Mouse (Mus musculus) midbrain, embryonic 11.5 days (tissue): ENCODE results near the gene As3mt. TPM values are rescaled to one million over a fixed set of nuclear protein-coding genes. Genes with fewer than 3 reads are reported as not detected.
A peak's percentile ranks its signal among the peaks of the same experiment; 100 is the strongest.

Experiments
- ATAC-seq: fragments of 200-750 bp; cut with Nextera tagmentation; 2 replicates; pipeline ENCODE4 v1.8.0; 2017; ENCODE audit warnings: moderate TSS enrichment, moderate library complexity; ENCODE audit not compliant: low FRiP score
- DNase-seq: peaks from one replicate; pipeline ENCODE4 v3.0.0; 2015; ENCODE audit warnings: low spot score; ENCODE audit errors: missing footprints
- H3K27ac ChIP-seq: fragments of 300-500 bp; sonication (generic); 2 replicates; pipeline ENCODE4 v1.5.1; 2014; ENCODE audit warnings: low read depth, low read length
- H3K27me3 ChIP-seq: fragments of 300-500 bp; sonication (generic); 2 replicates; pipeline ENCODE4 v1.6.1; 2014; ENCODE audit warnings: mild to moderate bottlenecking, low read length, moderate library complexity, mixed read lengths; ENCODE audit not compliant: control insufficient read depth, insufficient read depth
- H3K36me3 ChIP-seq: fragments of 300-500 bp; sonication (generic); 2 replicates; pipeline ENCODE4 v1.6.1; 2014; ENCODE audit warnings: mild to moderate bottlenecking, low read length, moderate library complexity, mixed read lengths; ENCODE audit not compliant: control insufficient read depth, insufficient read depth
- H3K4me1 ChIP-seq: fragments of 300-500 bp; sonication (generic); 2 replicates; pipeline ENCODE4 v1.6.1; 2014; ENCODE audit warnings: low read length; ENCODE audit not compliant: control insufficient read depth, insufficient read depth
- H3K4me2 ChIP-seq: fragments of 300-500 bp; sonication (generic); 2 replicates; pipeline ENCODE4 v1.6.1; 2014; ENCODE audit warnings: mild to moderate bottlenecking, moderate library complexity
- H3K4me3 ChIP-seq: fragments of 300-500 bp; sonication (generic); 2 replicates; pipeline ENCODE4 v1.5.1; 2014; ENCODE audit warnings: low read depth, low read length
- H3K9ac ChIP-seq: fragments of 300-500 bp; sonication (generic); 2 replicates; pipeline ENCODE4 v1.6.1; 2014; ENCODE audit warnings: low read length
- H3K9me3 ChIP-seq: fragments of 300-500 bp; sonication (generic); 2 replicates; pipeline ENCODE4 v1.6.1; 2016; ENCODE audit warnings: low read length; ENCODE audit not compliant: control insufficient read depth
- WGBS: fragments of 180-500 bp; shearing (Covaris S2); extraction: QIAGEN DNeasy Blood & Tissue Kit; methylation state at CpG from one replicate; pipeline ENCODE4 v1.1.7; 2014; 5-methylcytosine and 5-hydroxymethylcytosine counted together
- polyA plus RNA-seq: library from polyadenylated mRNA; unstranded; fragments of >200 nt; fragmentation: Nextera tagmentation; extraction: Ambion mirVana; gene quantifications from 2 replicates; pipeline ENCODE4 v1.2.1, GENCODE M21; 2014

As3mt gene
- 33.8 and 37.6 TPM in 2 replicates for polyA plus RNA-seq

- peak; percentile 93 for DNase-seq
- H3K4me1 ChIP-seq, result peaks cover 2% of the 10 kb centered on the region; the same call in 1 of the 2 replicates
- 16% methylated on average over 31 of the region's 31 CpGs for WGBS
- peak within 1 kb of the TSS; percentile 49 for H3K4me3 ChIP-seq
- H3K27ac ChIP-seq, result no peak within 1 kb of the TSS
- H3K4me2 ChIP-seq, result peak within 1 kb of the TSS; percentile 62
- H3K36me3 ChIP-seq, result no peaks in the 10 kb centered on the region
- no peaks in the 10 kb centered on the region for H3K9me3 ChIP-seq
- peak; percentile 78 for ATAC-seq
- peak within 1 kb of the TSS; percentile 64 for H3K9ac ChIP-seq
- H3K27me3 ChIP-seq, result no peaks in the 10 kb centered on the region
Measured at GRCm38 (mm10) chr19:46707296-46708151, at the start of gene As3mt. Gene As3mt, plus strand, starts transcription at chr19:46707458.

DNA sequence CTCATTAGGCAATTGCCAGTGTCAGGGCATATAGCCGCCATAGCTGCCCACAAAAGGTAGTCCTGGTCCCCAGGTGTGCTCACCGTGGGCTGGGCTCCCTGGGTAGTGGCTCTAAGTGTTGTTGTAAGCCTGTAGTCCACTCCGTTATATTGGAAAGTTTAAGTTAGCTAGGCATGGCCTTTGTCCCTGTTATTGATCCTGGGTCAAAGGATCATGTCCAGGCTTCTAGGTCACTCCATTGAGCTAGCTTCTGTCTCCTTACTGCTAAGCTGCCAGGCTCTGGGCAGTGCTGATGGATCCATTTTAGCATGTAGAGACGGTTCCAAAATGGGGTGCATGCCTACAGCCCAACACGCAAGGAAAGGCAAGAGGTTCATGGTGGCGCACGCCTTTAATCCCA is 48.9 kb upstream of the As3mt start:
- 96% methylated on average over 7 of the region's 7 CpGs for WGBS
- no peak overlapping the region for H3K4me3 ChIP-seq
- no peaks in the 10 kb centered on the region for H3K9me3 ChIP-seq
- no peaks in the 10 kb centered on the region for H3K27me3 ChIP-seq
- no peak overlapping the region for H3K27ac ChIP-seq
- peaks cover 16% of the 10 kb centered on the region for H3K36me3 ChIP-seq
- no peak overlapping the region for H3K9ac ChIP-seq
- H3K4me2 ChIP-seq, result no peak overlapping the region
- DNase-seq, result no peak
- ATAC-seq, result no peak
- no peaks in the 10 kb centered on the region for H3K4me1 ChIP-seq

- no peak for DNase-seq
- H3K36me3 ChIP-seq, result peaks cover 16% of the 10 kb centered on the region
- H3K4me2 ChIP-seq, result no peak overlapping the region
- no peak for ATAC-seq
- H3K9ac ChIP-seq, result no peak overlapping the region
- H3K27me3 ChIP-seq, result no peaks in the 10 kb centered on the region
- H3K9me3 ChIP-seq, result no peaks in the 10 kb centered on the region
- H3K4me3 ChIP-seq, result no peak overlapping the region
- no peaks in the 10 kb centered on the region for H3K4me1 ChIP-seq
- no peak overlapping the region for H3K27ac ChIP-seq
- WGBS, result 86% methylated on average over 9 of the region's 9 CpGs
Measured at GRCm38 (mm10) chr19:46658851-46659250, 48.4 kb upstream of the As3mt start.

DNA sequence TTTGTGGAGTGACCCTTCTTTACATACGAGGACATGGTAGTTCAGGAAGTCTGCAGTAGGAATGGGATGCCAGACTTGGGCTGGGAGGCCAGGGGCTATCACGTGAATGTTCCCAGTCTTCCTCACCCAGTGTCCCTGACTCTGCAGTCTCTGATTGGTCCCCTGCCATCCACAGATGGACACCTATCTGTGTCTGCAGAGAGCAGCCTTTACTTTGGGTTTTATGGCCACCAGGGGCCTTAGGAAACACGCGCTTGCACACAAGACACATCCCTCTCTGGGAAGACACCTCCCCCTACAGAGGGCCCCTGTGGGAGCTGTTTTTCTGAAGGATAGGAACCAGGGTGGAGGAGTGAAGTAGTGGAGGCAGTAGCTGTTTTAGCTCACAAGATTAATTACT is 45.7 kb upstream of the As3mt start:
- H3K36me3 ChIP-seq, result no peaks in the 10 kb centered on the region; the same call in 1 of the 2 replicates
- ATAC-seq (no peak), DNase-seq (no peak)
- no peaks in the 10 kb centered on the region for H3K27me3 ChIP-seq
- peaks cover 4% of the 10 kb centered on the region; the same call in 1 of the 2 replicates for H3K4me1 ChIP-seq
- WGBS, result 70% methylated on average over 4 of the region's 4 CpGs
- H3K9me3 ChIP-seq, result no peaks in the 10 kb centered on the region
- H3K9ac ChIP-seq, result no peak overlapping the region
- no peak overlapping the region for H3K4me3 ChIP-seq
- no peak overlapping the region for H3K27ac ChIP-seq
- H3K4me2 ChIP-seq, result no peak overlapping the region

DNA sequence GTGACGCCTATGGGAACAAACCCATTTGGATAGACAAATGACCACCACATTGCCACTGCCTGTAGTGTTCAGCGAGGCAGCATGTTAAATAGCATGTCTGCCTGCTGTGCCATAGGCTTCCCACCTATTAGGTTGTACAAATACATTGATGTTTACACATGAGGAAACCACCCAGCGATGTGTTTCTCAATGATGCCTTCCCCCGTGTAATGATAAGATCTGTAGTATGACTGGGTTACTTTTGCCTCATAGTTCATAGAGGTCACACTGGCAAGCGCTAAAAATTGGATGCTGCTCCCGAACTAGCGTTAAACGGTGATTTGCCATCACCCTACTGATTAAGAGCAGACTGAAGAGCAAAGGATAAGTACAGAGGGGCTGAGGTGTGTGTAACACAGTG is 45.0 kb upstream of the As3mt start:
- ATAC-seq (no peak), DNase-seq (no peak)
- H3K36me3 ChIP-seq, result no peaks in the 10 kb centered on the region
- peaks cover 4% of the 10 kb centered on the region; the same call in 1 of the 2 replicates for H3K4me1 ChIP-seq
- H3K27ac ChIP-seq, result no peak overlapping the region
- no peaks in the 10 kb centered on the region for H3K27me3 ChIP-seq
- H3K4me3 ChIP-seq, result no peak overlapping the region
- 84% methylated on average over 8 of the region's 8 CpGs for WGBS
- no peak overlapping the region for H3K4me2 ChIP-seq
- H3K9me3 ChIP-seq, result no peaks in the 10 kb centered on the region
- H3K9ac ChIP-seq, result no peak overlapping the region

GRCm38 (mm10) chr19:46662784-46663183 is 44.5 kb upstream of the As3mt start:
- DNase-seq, result peak; percentile 78
- no peak overlapping the region for H3K27ac ChIP-seq
- 84% methylated on average over 6 of the region's 6 CpGs for WGBS
- ATAC-seq, result no peak
- no peak overlapping the region for H3K9ac ChIP-seq
- no peak overlapping the region for H3K4me2 ChIP-seq
- H3K9me3 ChIP-seq, result no peaks in the 10 kb centered on the region
- H3K27me3 ChIP-seq, result no peaks in the 10 kb centered on the region
- no peaks in the 10 kb centered on the region for H3K36me3 ChIP-seq
- no peak overlapping the region for H3K4me3 ChIP-seq
- H3K4me1 ChIP-seq, result peaks cover 4% of the 10 kb centered on the region; the same call in 1 of the 2 replicates

DNA sequence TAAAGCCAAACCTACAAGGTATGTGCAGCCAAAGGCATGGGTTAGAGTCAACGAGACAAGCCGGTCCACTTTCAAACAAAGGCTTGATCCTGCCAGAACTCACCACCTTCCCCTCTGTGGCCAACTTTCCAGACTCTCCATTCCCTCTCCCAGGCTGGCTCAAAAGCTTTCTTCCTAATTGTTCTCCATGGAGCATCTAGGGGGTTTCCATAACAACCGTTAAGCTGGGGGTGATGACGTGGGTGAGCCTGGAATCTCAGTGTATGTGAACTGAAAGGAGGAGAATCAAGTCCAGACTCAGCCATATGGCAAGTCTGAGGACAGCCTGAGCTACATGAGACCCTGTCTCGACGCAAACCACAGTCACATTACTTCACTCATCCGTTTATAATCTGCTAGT is 41.8 kb upstream of the As3mt start:
- peaks cover 4% of the 10 kb centered on the region; the same call in 1 of the 2 replicates for H3K4me1 ChIP-seq
- no peak overlapping the region for H3K27ac ChIP-seq
- peak; percentile 52; the same call in 1 of the 2 replicates for ATAC-seq
- peak; percentile 93 for DNase-seq
- H3K4me2 ChIP-seq, result no peak overlapping the region
- H3K36me3 ChIP-seq, result no peaks in the 10 kb centered on the region
- no peak overlapping the region for H3K4me3 ChIP-seq
- no peak overlapping the region for H3K9ac ChIP-seq
- no peaks in the 10 kb centered on the region for H3K9me3 ChIP-seq
- H3K27me3 ChIP-seq, result no peaks in the 10 kb centered on the region
- WGBS, result 58% methylated on average over 7 of the region's 7 CpGs

DNA sequence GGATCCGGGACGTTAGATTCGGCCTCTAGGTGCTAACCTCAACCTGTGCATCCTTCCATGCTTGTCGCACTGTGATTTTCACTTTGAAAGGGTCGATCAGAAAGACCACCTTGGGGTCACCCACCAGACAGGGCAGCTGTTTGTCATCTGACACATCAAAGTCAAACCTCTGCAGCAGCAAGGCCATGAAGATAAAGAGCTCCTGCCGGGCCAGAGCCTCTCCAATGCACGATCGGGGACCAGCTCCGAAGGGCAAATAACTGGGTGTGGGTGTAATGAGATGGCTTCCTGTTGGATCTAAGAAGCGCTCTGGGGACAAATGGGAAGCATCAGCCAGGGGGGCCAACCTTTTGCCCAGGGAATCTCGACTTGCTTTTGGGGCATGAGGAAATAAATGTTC is 40.0 kb upstream of the As3mt start:
- peaks cover 4% of the 10 kb centered on the region; the same call in 1 of the 2 replicates for H3K4me1 ChIP-seq
- no peak overlapping the region for H3K4me2 ChIP-seq
- no peak overlapping the region for H3K4me3 ChIP-seq
- H3K27me3 ChIP-seq, result no peaks in the 10 kb centered on the region; the same call in 1 of the 2 replicates
- DNase-seq (peak; percentile 72), ATAC-seq (no peak)
- no peak overlapping the region for H3K27ac ChIP-seq
- no peaks in the 10 kb centered on the region for H3K9me3 ChIP-seq
- WGBS, result 72% methylated on average over 11 of the region's 11 CpGs
- no peaks in the 10 kb centered on the region for H3K36me3 ChIP-seq
- no peak overlapping the region for H3K9ac ChIP-seq

- H3K27ac ChIP-seq, result no peak overlapping the region
- H3K4me3 ChIP-seq, result no peak overlapping the region
- DNase-seq, result peak; percentile 47
- ATAC-seq, result no peak
- H3K9me3 ChIP-seq, result no peaks in the 10 kb centered on the region
- 93% methylated on average over 10 of the region's 10 CpGs for WGBS
- peaks cover 4% of the 10 kb centered on the region; the same call in 1 of the 2 replicates for H3K4me1 ChIP-seq
- H3K9ac ChIP-seq, result no peak overlapping the region
- no peak overlapping the region for H3K4me2 ChIP-seq
- no peaks in the 10 kb centered on the region; the same call in 1 of the 2 replicates for H3K27me3 ChIP-seq
- no peaks in the 10 kb centered on the region for H3K36me3 ChIP-seq
Measured at GRCm38 (mm10) chr19:46668263-46668662, 39.0 kb upstream of the As3mt start.
